Mouse (Mus musculus): ENCODE measurements around the gene Rrbp1.
A peak's percentile ranks its signal among the peaks of the same experiment; 100 is the strongest.

Rrbp1 gene

GRCm38 (mm10) chr2:143955746-143956145, 55.3 kb downstream of the Rrbp1 start:
- DNase-seq (ENCODE audit: low spot score in 2 of 2), result no peak

GRCm38 (mm10) chr2:143955004-143955403, 56.1 kb downstream of the Rrbp1 start:
- DNase-seq (ENCODE audit: low spot score in 2 of 2), result no peak

- no peak for DNase-seq (ENCODE audit: low spot score in 2 of 2)
Observed at GRCm38 (mm10) chr2:143953944-143954343, 57.1 kb downstream of the Rrbp1 start.

GRCm38 (mm10) chr2:143951546-143952315, 59.3 kb downstream of the Rrbp1 start:
- peak; percentile 46 to 57 for DNase-seq (ENCODE audit: low spot score in 2 of 2)

GRCm38 (mm10) chr2:143951028-143951420, 60.0 kb downstream of the Rrbp1 start:
- DNase-seq (ENCODE audit: low spot score in 2 of 2), result no peak

- DNase-seq (ENCODE audit: low spot score in 2 of 2), result no peak
Observed at GRCm38 (mm10) chr2:143950290-143951027, 60.6 kb downstream of the Rrbp1 start.

GRCm38 (mm10) chr2:143949217-143949616, 61.8 kb downstream of the Rrbp1 start:
- DNase-seq (ENCODE audit: low spot score in 2 of 2), result no peak

GRCm38 (mm10) chr2:143948416-143948815, 62.6 kb downstream of the Rrbp1 start:
- DNase-seq (ENCODE audit: low spot score in 2 of 2), result no peak

GRCm38 (mm10) chr2:143947981-143948380, 63.1 kb downstream of the Rrbp1 start:
- no peak for DNase-seq (ENCODE audit: low spot score in 2 of 2)

GRCm38 (mm10) chr2:143946399-143946798, 64.7 kb downstream of the Rrbp1 start:
- DNase-seq (ENCODE audit: low spot score in 2 of 2), result no peak

- peak; percentile 34 to 58 for DNase-seq (ENCODE audit: low spot score in 2 of 2)
Observed at GRCm38 (mm10) chr2:143945466-143946075, 65.5 kb downstream of the Rrbp1 start.

GRCm38 (mm10) chr2:143944796-143945195, 66.3 kb downstream of the Rrbp1 start:
- DNase-seq (ENCODE audit: low spot score in 2 of 2), result no peak

- DNase-seq (ENCODE audit: low spot score in 2 of 2), result no peak
Observed at GRCm38 (mm10) chr2:143940406-143940805, 70.7 kb downstream of the Rrbp1 start.

GRCm38 (mm10) chr2:143937861-143938260, 73.2 kb downstream of the Rrbp1 start:
- DNase-seq (ENCODE audit: low spot score in 2 of 2), result no peak

- DNase-seq (ENCODE audit: low spot score in 2 of 2), result no peak
Observed at GRCm38 (mm10) chr2:143934439-143934838, 76.6 kb downstream of the Rrbp1 start.

- no peak for DNase-seq (ENCODE audit: low spot score in 2 of 2)
Observed at GRCm38 (mm10) chr2:143933516-143933915, 77.5 kb downstream of the Rrbp1 start.

GRCm38 (mm10) chr2:143932340-143932873, 78.7 kb downstream of the Rrbp1 start:
- DNase-seq (ENCODE audit: low spot score in 2 of 2), result no peak

- DNase-seq (ENCODE audit: low spot score in 2 of 2), result no peak
Observed at GRCm38 (mm10) chr2:143929607-143930311, 81.3 kb downstream of the Rrbp1 start.

GRCm38 (mm10) chr2:143925826-143926225, 85.2 kb downstream of the Rrbp1 start:
- no peak for DNase-seq (ENCODE audit: low spot score in 2 of 2)

- no peak for DNase-seq (ENCODE audit: low spot score in 2 of 2)
Observed at GRCm38 (mm10) chr2:143924085-143924484, 87.0 kb downstream of the Rrbp1 start.

- DNase-seq (ENCODE audit: low spot score in 2 of 2), result no peak
Observed at GRCm38 (mm10) chr2:143918831-143919502, 92.1 kb downstream of the Rrbp1 start.
